Mouse (Mus musculus): Measurements from ENCODE around the gene Bnc2. TPM values are rescaled to one million over a fixed set of nuclear protein-coding genes. Genes with fewer than 3 reads are reported as not detected.
A peak's percentile ranks its signal among the peaks of the same experiment; 100 is the strongest.

The Bnc2 gene
- polyA plus RNA-seq, 1 experiment = 15.2 TPM

- no peak for TF ChIP-seq CTCF (IDR thresholded peaks at IDR 0.05; ENCODE audit: borderline replicate concordance, extremely low read depth, insufficient read depth, insufficient read length)
- DNase-seq (ENCODE audit: low read depth) = no peak
These were observed 174.8 kb downstream of the Bnc2 start for GRCm38 (mm10) chr4:84500259-84500658.

- TF ChIP-seq POLR2A (IDR thresholded peaks at IDR 0.05; ENCODE audit: borderline replicate concordance, extremely low read depth, insufficient read depth, insufficient read length, poor library complexity, severe bottlenecking) (no peak), CTCF (IDR thresholded peaks at IDR 0.05; ENCODE audit: borderline replicate concordance, extremely low read depth, insufficient read depth, insufficient read length) (no peak)
- DNase-seq (ENCODE audit: low read depth) = no peak
These were observed 176.6 kb downstream of the Bnc2 start for GRCm38 (mm10) chr4:84498469-84498868.

- DNase-seq (ENCODE audit: low read depth) = peak; percentile 45
- TF ChIP-seq CTCF (IDR thresholded peaks at IDR 0.05; ENCODE audit: borderline replicate concordance, extremely low read depth, insufficient read depth, insufficient read length) (no peak), POLR2A (IDR thresholded peaks at IDR 0.05; ENCODE audit: borderline replicate concordance, extremely low read depth, insufficient read depth, insufficient read length, poor library complexity, severe bottlenecking) (no peak)
These were observed 186.8 kb downstream of the Bnc2 start for GRCm38 (mm10) chr4:84488323-84488722.

GRCm38 (mm10) chr4:84482680-84483079, 192.4 kb downstream of the Bnc2 start:
- no peak for TF ChIP-seq CTCF (IDR thresholded peaks at IDR 0.05; ENCODE audit: borderline replicate concordance, extremely low read depth, insufficient read depth, insufficient read length)
- TF ChIP-seq POLR2A (IDR thresholded peaks at IDR 0.05; ENCODE audit: borderline replicate concordance, extremely low read depth, insufficient read depth, insufficient read length, poor library complexity, severe bottlenecking) = no peak
- DNase-seq (ENCODE audit: low read depth) = peak; percentile 27

- DNase-seq (ENCODE audit: low read depth) = no peak
- TF ChIP-seq POLR2A (IDR thresholded peaks at IDR 0.05; ENCODE audit: borderline replicate concordance, extremely low read depth, insufficient read depth, insufficient read length, poor library complexity, severe bottlenecking) (no peak), CTCF (IDR thresholded peaks at IDR 0.05; ENCODE audit: borderline replicate concordance, extremely low read depth, insufficient read depth, insufficient read length) (no peak)
These were observed 202.4 kb downstream of the Bnc2 start for GRCm38 (mm10) chr4:84472643-84473042.

GRCm38 (mm10) chr4:84470106-84470885, 204.8 kb downstream of the Bnc2 start:
- no peak for TF ChIP-seq CTCF (IDR thresholded peaks at IDR 0.05; ENCODE audit: borderline replicate concordance, extremely low read depth, insufficient read depth, insufficient read length)
- TF ChIP-seq POLR2A (IDR thresholded peaks at IDR 0.05; ENCODE audit: borderline replicate concordance, extremely low read depth, insufficient read depth, insufficient read length, poor library complexity, severe bottlenecking) = no peak
- DNase-seq (ENCODE audit: low read depth) = no peak

- TF ChIP-seq CTCF (IDR thresholded peaks at IDR 0.05; ENCODE audit: borderline replicate concordance, extremely low read depth, insufficient read depth, insufficient read length) = no peak
- no peak for TF ChIP-seq POLR2A (IDR thresholded peaks at IDR 0.05; ENCODE audit: borderline replicate concordance, extremely low read depth, insufficient read depth, insufficient read length, poor library complexity, severe bottlenecking)
- DNase-seq (ENCODE audit: low read depth) = no peak
These were observed 205.7 kb downstream of the Bnc2 start for GRCm38 (mm10) chr4:84469400-84469799.

- TF ChIP-seq POLR2A (IDR thresholded peaks at IDR 0.05; ENCODE audit: borderline replicate concordance, extremely low read depth, insufficient read depth, insufficient read length, poor library complexity, severe bottlenecking) (no peak), CTCF (IDR thresholded peaks at IDR 0.05; ENCODE audit: borderline replicate concordance, extremely low read depth, insufficient read depth, insufficient read length) (no peak)
- DNase-seq (ENCODE audit: low read depth) = peak; percentile 39
These were observed 207.4 kb downstream of the Bnc2 start for GRCm38 (mm10) chr4:84467722-84468121.

- TF ChIP-seq CTCF (IDR thresholded peaks at IDR 0.05; ENCODE audit: borderline replicate concordance, extremely low read depth, insufficient read depth, insufficient read length) = no peak
- DNase-seq (ENCODE audit: low read depth) = no peak
These were observed 216.9 kb downstream of the Bnc2 start for GRCm38 (mm10) chr4:84458218-84458560.

- no peak for DNase-seq (ENCODE audit: low read depth)
- TF ChIP-seq POLR2A (IDR thresholded peaks at IDR 0.05; ENCODE audit: borderline replicate concordance, extremely low read depth, insufficient read depth, insufficient read length, poor library complexity, severe bottlenecking) = no peak
- no peak for TF ChIP-seq CTCF (IDR thresholded peaks at IDR 0.05; ENCODE audit: borderline replicate concordance, extremely low read depth, insufficient read depth, insufficient read length)
These were observed 217.4 kb downstream of the Bnc2 start for GRCm38 (mm10) chr4:84457512-84458217.

- no peak for DNase-seq (ENCODE audit: low read depth)
- TF ChIP-seq CTCF (IDR thresholded peaks at IDR 0.05; ENCODE audit: borderline replicate concordance, extremely low read depth, insufficient read depth, insufficient read length) (no peak), POLR2A (IDR thresholded peaks at IDR 0.05; ENCODE audit: borderline replicate concordance, extremely low read depth, insufficient read depth, insufficient read length, poor library complexity, severe bottlenecking) (no peak)
These were observed 218.2 kb downstream of the Bnc2 start for GRCm38 (mm10) chr4:84456853-84457249.

Data from brain, embryonic 14.5 days (tissue).